Mouse (Mus musculus) limb, embryonic 12.5 days (tissue): ENCODE results near the gene Stmnd1. TPM values are rescaled to one million over a fixed set of nuclear protein-coding genes. Genes with fewer than 3 reads are reported as not detected.

Source experiments
- ATAC-seq: fragments of 200-750 bp; cut with Nextera tagmentation; 2 replicates; pipeline ENCODE4 v1.8.0; 2017; ENCODE audit warnings: low read depth, moderate TSS enrichment; ENCODE audit not compliant: insufficient number of reproducible peaks, insufficient read depth, low FRiP score, low TSS enrichment
- H3K27ac ChIP-seq: fragments of 300-500 bp; sonication (generic); 2 replicates; pipeline ENCODE4 v1.5.1; 2016; ENCODE audit warnings: mild to moderate bottlenecking, moderate library complexity
- H3K27me3 ChIP-seq: fragments of 300-500 bp; sonication (generic); 2 replicates; pipeline ENCODE4 v1.6.1; 2016; ENCODE audit warnings: mild to moderate bottlenecking, moderate library complexity
- H3K36me3 ChIP-seq: fragments of 300-500 bp; sonication (generic); 2 replicates; pipeline ENCODE4 v1.6.1; 2016; ENCODE audit warnings: mild to moderate bottlenecking, moderate library complexity
- H3K4me1 ChIP-seq: fragments of 300-500 bp; sonication (generic); replicated peaks from 2 replicates; pipeline ENCODE4 v1.6.1; 2016
- H3K4me2 ChIP-seq: fragments of 300-500 bp; sonication (generic); 2 replicates; pipeline ENCODE4 v1.6.1; 2016; ENCODE audit warnings: mild to moderate bottlenecking, moderate library complexity
- H3K4me3 ChIP-seq: fragments of 300-500 bp; sonication (generic); replicated peaks from 2 replicates; pipeline ENCODE4 v1.5.1; 2016; ENCODE audit warnings: mild to moderate bottlenecking
- H3K9ac ChIP-seq: fragments of 300-500 bp; sonication (generic); replicated peaks from 2 replicates; pipeline ENCODE4 v1.6.1; 2016; ENCODE audit warnings: mild to moderate bottlenecking, moderate library complexity
- H3K9me3 ChIP-seq: fragments of 300-500 bp; sonication (generic); 2 replicates; pipeline ENCODE4 v1.6.1; 2016; ENCODE audit warnings: mild to moderate bottlenecking, moderate library complexity
- WGBS: fragments of 180-500 bp; shearing (Covaris S2); methylation state at CpG from one replicate; pipeline ENCODE4 v1.1.7; 2016; 5-methylcytosine and 5-hydroxymethylcytosine counted together
- polyA plus RNA-seq: library from polyadenylated mRNA; unstranded; fragments of >200 nt; fragmentation: Nextera tagmentation; extraction: Ambion mirVana; gene quantifications from 2 replicates; pipeline ENCODE4 v1.2.1, GENCODE M21; 2016

Gene Stmnd1
- polyA plus RNA-seq, 1 experiment from 2014 or later: 0.20 TPM

- Histone ChIP-seq H3K4me3 (no peak overlapping the region), H3K9me3 (no peaks in the 10 kb centered on the region), H3K4me2 (no peak overlapping the region), H3K9ac (no peak overlapping the region), H3K27me3 (no peaks in the 10 kb centered on the region), H3K4me1 (peaks cover 5% of the 10 kb centered on the region; the same call in 1 of the 2 replicates), H3K36me3 (no peaks in the 10 kb centered on the region), H3K27ac (no peak overlapping the region)
- ATAC-seq: no peak
- 6% methylated on average over 4 of the region's 4 CpGs for WGBS
Measured at GRCm38 (mm10) chr13:46257847-46258246, 15.7 kb upstream of the Stmnd1 start.

- Histone ChIP-seq H3K27ac (no peak overlapping the region), H3K4me1 (peaks cover 5% of the 10 kb centered on the region; the same call in 1 of the 2 replicates), H3K9me3 (no peaks in the 10 kb centered on the region), H3K4me2 (no peak overlapping the region), H3K36me3 (no peaks in the 10 kb centered on the region), H3K9ac (no peak overlapping the region), H3K4me3 (no peak overlapping the region), H3K27me3 (no peaks in the 10 kb centered on the region)
- WGBS: 69% methylated on average over 4 of the region's 4 CpGs
- no peak for ATAC-seq
Measured at GRCm38 (mm10) chr13:46259526-46259925, 14.0 kb upstream of the Stmnd1 start.

GRCm38 (mm10) chr13:46261244-46261643, 12.3 kb upstream of the Stmnd1 start:
- no peak for ATAC-seq
- H3K4me2 ChIP-seq: no peak overlapping the region
- H3K9me3 ChIP-seq: no peaks in the 10 kb centered on the region
- H3K9ac ChIP-seq: no peak overlapping the region
- no peaks in the 10 kb centered on the region for H3K36me3 ChIP-seq
- no peaks in the 10 kb centered on the region for H3K27me3 ChIP-seq
- 69% methylated on average over 3 of the region's 3 CpGs for WGBS
- no peak overlapping the region for H3K4me3 ChIP-seq
- H3K27ac ChIP-seq: no peak overlapping the region
- H3K4me1 ChIP-seq: no peaks in the 10 kb centered on the region

- Histone ChIP-seq H3K9ac (no peak overlapping the region), H3K27ac (no peak overlapping the region), H3K4me3 (no peak overlapping the region), H3K9me3 (no peaks in the 10 kb centered on the region), H3K4me1 (peaks cover 16% of the 10 kb centered on the region), H3K27me3 (no peaks in the 10 kb centered on the region), H3K36me3 (no peaks in the 10 kb centered on the region), H3K4me2 (no peak overlapping the region)
- ATAC-seq: no peak
Measured at GRCm38 (mm10) chr13:46267783-46268182, 5.7 kb upstream of the Stmnd1 start.

- 42% methylated on average over 3 of the region's 3 CpGs for WGBS
- H3K9me3 ChIP-seq: no peaks in the 10 kb centered on the region
- H3K36me3 ChIP-seq: no peaks in the 10 kb centered on the region
- no peak for ATAC-seq
- no peak overlapping the region for H3K9ac ChIP-seq
- H3K4me2 ChIP-seq: no peak overlapping the region
- H3K27ac ChIP-seq: peak overlapping the region; percentile 73; the same call in 1 of the 2 replicates
- H3K27me3 ChIP-seq: no peaks in the 10 kb centered on the region
- H3K4me1 ChIP-seq: peaks cover 21% of the 10 kb centered on the region
- H3K4me3 ChIP-seq: no peak overlapping the region
Measured at GRCm38 (mm10) chr13:46268341-46268740, 5.2 kb upstream of the Stmnd1 start.

GRCm38 (mm10) chr13:46268815-46269445, 4.6 kb upstream of the Stmnd1 start:
- peak overlapping the region; percentile 5; the same call in 1 of the 2 replicates for H3K4me2 ChIP-seq
- no peaks in the 10 kb centered on the region for H3K36me3 ChIP-seq
- no peaks in the 10 kb centered on the region for H3K9me3 ChIP-seq
- peaks cover 27% of the 10 kb centered on the region for H3K4me1 ChIP-seq
- no peaks in the 10 kb centered on the region for H3K27me3 ChIP-seq
- H3K4me3 ChIP-seq: no peak overlapping the region
- peak overlapping the region; percentile 73; the same call in 1 of the 2 replicates for H3K27ac ChIP-seq
- H3K9ac ChIP-seq: no peak overlapping the region
- ATAC-seq: no peak
- 44% methylated on average over 7 of the region's 7 CpGs for WGBS

GRCm38 (mm10) chr13:46272811-46273452, 589 bp upstream of the Stmnd1 start:
- 16% methylated on average over 15 of the region's 17 CpGs for WGBS
- Histone ChIP-seq H3K4me3 (peak overlapping the region; percentile 12; the same call in 1 of the 2 replicates), H3K36me3 (no peaks in the 10 kb centered on the region), H3K27me3 (no peaks in the 10 kb centered on the region), H3K4me1 (peaks cover 30% of the 10 kb centered on the region), H3K27ac (peak overlapping the region; percentile 77; the same call in 1 of the 2 replicates), H3K9ac (0 out of 2 replicates have a peak overlapping the region, but pooled peaks have one; percentile 38), H3K9me3 (no peaks in the 10 kb centered on the region), H3K4me2 (peak overlapping the region; percentile 51)
- ATAC-seq: no peak

GRCm38 (mm10) chr13:46275701-46276100, 2.2 kb downstream of the Stmnd1 start:
- 92% methylated on average over 4 of the region's 4 CpGs for WGBS
- Histone ChIP-seq H3K27me3 (no peaks in the 10 kb centered on the region), H3K9me3 (no peaks in the 10 kb centered on the region), H3K36me3 (no peaks in the 10 kb centered on the region), H3K27ac (no peak overlapping the region), H3K4me1 (peaks cover 18% of the 10 kb centered on the region), H3K9ac (no peak overlapping the region), H3K4me2 (no peak overlapping the region), H3K4me3 (no peak overlapping the region)
- no peak for ATAC-seq

GRCm38 (mm10) chr13:46282543-46282942, 9.0 kb downstream of the Stmnd1 start:
- 89% methylated on average over 2 of the region's 2 CpGs for WGBS
- no peak overlapping the region for H3K4me2 ChIP-seq
- no peak overlapping the region for H3K27ac ChIP-seq
- H3K4me1 ChIP-seq: no peaks in the 10 kb centered on the region
- no peak for ATAC-seq
- H3K27me3 ChIP-seq: no peaks in the 10 kb centered on the region
- no peak overlapping the region for H3K4me3 ChIP-seq
- no peaks in the 10 kb centered on the region for H3K9me3 ChIP-seq
- H3K36me3 ChIP-seq: no peaks in the 10 kb centered on the region
- no peak overlapping the region for H3K9ac ChIP-seq

GRCm38 (mm10) chr13:46287801-46288200, 14.3 kb downstream of the Stmnd1 start:
- H3K27ac ChIP-seq: no peak overlapping the region
- WGBS: 44% methylated on average over 8 of the region's 8 CpGs

GRCm38 (mm10) chr13:46288372-46288771, 14.9 kb downstream of the Stmnd1 start:
- Histone ChIP-seq H3K27ac (no peak overlapping the region), H3K9me3 (no peaks in the 10 kb centered on the region), H3K4me3 (no peak overlapping the region), H3K4me1 (peaks cover 10% of the 10 kb centered on the region; the same call in 1 of the 2 replicates), H3K9ac (no peak overlapping the region), H3K27me3 (no peaks in the 10 kb centered on the region), H3K36me3 (no peaks in the 10 kb centered on the region), H3K4me2 (no peak overlapping the region)
- WGBS: 67% methylated on average over 5 of the region's 5 CpGs
- ATAC-seq: no peak

More at GRCm38 (mm10) chr13:46287801-46288200, 14.3 kb downstream of the Stmnd1 start:
- H3K27me3 ChIP-seq: no peaks in the 10 kb centered on the region
- H3K4me3 ChIP-seq: no peak overlapping the region
- no peak overlapping the region for H3K4me2 ChIP-seq
- H3K9ac ChIP-seq: no peak overlapping the region
- peaks cover 10% of the 10 kb centered on the region; the same call in 1 of the 2 replicates for H3K4me1 ChIP-seq
- H3K36me3 ChIP-seq: no peaks in the 10 kb centered on the region
- ATAC-seq: no peak; the same call in 1 of the 2 replicates
- H3K9me3 ChIP-seq: no peaks in the 10 kb centered on the region
